Mouse (Mus musculus) neural tube, embryonic 13.5 days (tissue): Measurements from ENCODE around the gene Mfsd4a. TPM values are rescaled to one million over a fixed set of nuclear protein-coding genes. Genes with fewer than 3 reads are reported as not detected.

Source experiments
- ATAC-seq: fragments of 200-750 bp; cut with Nextera tagmentation; 2 replicates; pipeline ENCODE4 v1.8.0; 2017; ENCODE audit warnings: low read depth, mild to moderate bottlenecking, moderate TSS enrichment, moderate library complexity
- H3K27ac ChIP-seq: fragments of 300-500 bp; sonication (generic); replicated peaks from 2 replicates; pipeline ENCODE4 v1.5.1; 2015; ENCODE audit warnings: moderate library complexity, mild to moderate bottlenecking, inconsistent platforms
- H3K27me3 ChIP-seq: fragments of 300-500 bp; sonication (generic); 2 replicates; pipeline ENCODE4 v1.6.1; 2015; ENCODE audit warnings: mild to moderate bottlenecking, inconsistent platforms
- H3K36me3 ChIP-seq: fragments of 300-500 bp; sonication (generic); 2 replicates; pipeline ENCODE4 v1.6.1; 2015; ENCODE audit warnings: mild to moderate bottlenecking, inconsistent platforms
- H3K4me1 ChIP-seq: fragments of 300-500 bp; sonication (generic); replicated peaks from 2 replicates; pipeline ENCODE4 v1.6.1; 2015; ENCODE audit warnings: inconsistent platforms
- H3K4me2 ChIP-seq: fragments of 300-500 bp; sonication (generic); 2 replicates; pipeline ENCODE4 v1.6.1; 2015; ENCODE audit warnings: inconsistent platforms, mild to moderate bottlenecking, moderate library complexity
- H3K4me3 ChIP-seq: fragments of 300-500 bp; sonication (generic); 2 replicates; pipeline ENCODE4 v1.5.1; 2015; ENCODE audit warnings: mild to moderate bottlenecking, inconsistent platforms
- H3K9ac ChIP-seq: fragments of 300-500 bp; sonication (generic); 2 replicates; pipeline ENCODE4 v1.6.1; 2015; ENCODE audit warnings: moderate library complexity, mild to moderate bottlenecking, inconsistent platforms
- H3K9me3 ChIP-seq: fragments of 300-500 bp; sonication (generic); 2 replicates; pipeline ENCODE4 v1.6.1; 2016; ENCODE audit warnings: inconsistent platforms
- WGBS: fragments of 180-500 bp; shearing (Covaris S2); methylation state at CpG from one replicate; pipeline ENCODE4 v1.1.7; 2015; 5-methylcytosine and 5-hydroxymethylcytosine counted together
- polyA plus RNA-seq: library from polyadenylated mRNA; unstranded; fragments of >200 nt; fragmentation: Nextera tagmentation; extraction: Ambion mirVana; gene quantifications from 2 replicates; pipeline ENCODE4 v1.2.1, GENCODE M21; 2015

Mfsd4a gene
- polyA plus RNA-seq, 1 experiment from 2014 or later = 8.0 TPM

DNA sequence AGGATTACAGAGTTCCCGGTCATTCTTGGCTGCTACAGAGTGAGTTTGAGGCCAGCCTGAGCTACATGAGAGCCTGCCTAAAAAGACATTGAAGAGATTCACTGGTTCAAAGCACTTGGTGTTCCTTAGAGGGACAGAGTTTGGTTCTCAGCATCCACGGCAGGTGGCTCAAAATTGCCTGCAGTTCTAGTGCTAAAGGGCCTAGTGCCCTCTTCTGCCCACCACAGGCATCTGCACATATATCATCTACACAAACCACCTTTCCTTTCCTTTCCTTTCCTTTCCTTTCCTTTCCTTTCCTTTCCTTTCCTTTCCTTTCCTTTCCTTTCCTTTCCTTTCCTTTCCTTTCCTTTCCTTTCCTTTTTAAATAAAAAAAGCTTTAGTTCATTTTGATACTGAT is 37.3 kb downstream of the Mfsd4a start:
- Histone ChIP-seq H3K27ac (no peak overlapping the region), H3K27me3 (no peaks in the 10 kb centered on the region), H3K36me3 (peaks cover 69% of the 10 kb centered on the region), H3K9me3 (no peaks in the 10 kb centered on the region), H3K4me1 (no peaks in the 10 kb centered on the region), H3K4me3 (no peak overlapping the region), H3K4me2 (no peak overlapping the region), H3K9ac (no peak overlapping the region)
- WGBS = 71% methylated on average over 2 of the region's 2 CpGs
- ATAC-seq = no peak

DNA sequence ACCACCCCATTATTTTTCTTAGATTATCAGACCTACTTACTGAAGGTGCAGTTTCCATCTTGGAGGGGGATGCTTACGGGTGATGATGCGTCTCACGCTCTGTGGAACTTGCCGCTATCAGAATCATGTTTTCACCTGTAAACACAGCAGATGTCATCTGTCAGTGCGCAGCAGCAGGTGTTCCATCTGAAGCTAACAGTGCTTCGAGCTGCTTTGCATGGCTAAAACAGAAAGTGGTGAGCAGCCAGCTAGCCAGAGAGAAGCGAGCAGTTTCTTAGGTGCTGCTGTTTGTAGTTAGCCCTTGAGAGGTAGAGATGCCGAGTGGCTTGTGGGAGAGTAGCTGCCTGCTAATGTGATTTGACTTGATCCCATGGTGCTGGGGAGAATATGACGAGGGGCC is 39.4 kb downstream of the Mfsd4a start:
- no peak overlapping the region for H3K4me3 ChIP-seq
- ATAC-seq = no peak
- no peak overlapping the region for H3K9ac ChIP-seq
- WGBS = 93% methylated on average over 9 of the region's 9 CpGs
- H3K27ac ChIP-seq = no peak overlapping the region
- no peak overlapping the region for H3K4me2 ChIP-seq
- H3K27me3 ChIP-seq = no peaks in the 10 kb centered on the region
- no peaks in the 10 kb centered on the region for H3K4me1 ChIP-seq
- H3K9me3 ChIP-seq = no peaks in the 10 kb centered on the region
- peaks cover 75% of the 10 kb centered on the region for H3K36me3 ChIP-seq

DNA sequence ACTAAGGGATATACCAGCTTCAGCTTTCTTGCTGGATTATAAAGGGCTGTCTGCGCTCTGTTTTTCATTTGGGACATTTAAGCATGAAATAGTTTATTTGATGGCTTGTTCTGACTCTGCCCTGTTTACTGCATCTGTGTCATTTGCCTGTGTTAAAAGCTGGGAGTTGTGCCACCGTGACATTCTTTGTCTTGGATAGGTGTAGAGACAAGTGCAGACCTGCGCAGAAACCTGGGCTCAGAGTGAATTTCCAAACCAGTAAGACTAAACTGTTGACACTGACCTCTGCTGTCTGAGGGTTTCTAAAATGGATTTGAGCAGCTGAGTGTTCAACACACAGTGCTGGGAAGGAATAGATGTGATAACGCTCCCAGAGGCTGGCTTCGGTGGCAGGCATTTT is 39.9 kb downstream of the Mfsd4a start:
- Histone ChIP-seq H3K36me3 (peaks cover 75% of the 10 kb centered on the region), H3K27me3 (no peaks in the 10 kb centered on the region), H3K27ac (no peak overlapping the region), H3K4me3 (no peak overlapping the region), H3K9me3 (no peaks in the 10 kb centered on the region), H3K9ac (no peak overlapping the region), H3K4me2 (no peak overlapping the region), H3K4me1 (no peaks in the 10 kb centered on the region)
- ATAC-seq = no peak
- 97% methylated on average over 5 of the region's 5 CpGs for WGBS

DNA sequence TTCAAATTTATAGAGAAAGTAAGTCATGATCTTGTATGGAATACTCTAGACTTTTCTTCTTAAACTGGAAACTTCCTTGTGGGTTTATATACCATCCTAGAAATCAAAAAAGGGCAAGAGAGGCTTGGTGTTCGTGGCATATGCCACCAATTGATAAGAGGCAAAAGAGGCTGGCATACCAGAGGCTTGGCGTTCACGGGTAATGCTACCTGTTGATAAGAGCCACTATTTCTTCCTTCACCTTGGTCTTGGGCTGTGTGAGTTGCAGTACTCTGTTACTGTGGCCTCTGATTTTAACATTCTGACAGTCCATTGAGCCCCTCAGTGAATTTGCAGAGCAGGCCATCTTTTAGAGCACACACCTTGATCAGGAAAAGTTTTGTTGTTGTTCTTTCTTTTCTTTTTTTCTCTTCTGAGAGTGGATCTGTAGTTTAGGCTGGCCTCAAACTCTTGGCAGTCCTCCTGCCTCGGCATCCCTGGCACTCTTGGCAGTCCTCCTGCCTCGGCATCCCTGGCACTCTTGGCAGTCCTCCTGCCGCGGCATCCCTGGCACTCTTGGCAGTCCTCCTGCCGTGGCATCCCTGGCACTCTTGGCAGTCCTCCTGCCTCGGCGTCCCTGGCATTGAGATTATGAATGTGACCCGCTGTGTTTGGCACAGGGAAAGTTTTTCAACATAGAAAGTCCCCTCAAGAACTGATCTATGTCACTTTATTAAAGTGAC is 40.8 kb downstream of the Mfsd4a start:
- Histone ChIP-seq H3K9me3 (no peaks in the 10 kb centered on the region), H3K36me3 (peaks cover 76% of the 10 kb centered on the region), H3K27ac (no peak overlapping the region), H3K9ac (no peak overlapping the region), H3K4me3 (no peak overlapping the region), H3K27me3 (no peaks in the 10 kb centered on the region), H3K4me1 (no peaks in the 10 kb centered on the region), H3K4me2 (no peak overlapping the region)
- WGBS = 93% methylated on average over 11 of the region's 11 CpGs
- ATAC-seq = no peak

DNA sequence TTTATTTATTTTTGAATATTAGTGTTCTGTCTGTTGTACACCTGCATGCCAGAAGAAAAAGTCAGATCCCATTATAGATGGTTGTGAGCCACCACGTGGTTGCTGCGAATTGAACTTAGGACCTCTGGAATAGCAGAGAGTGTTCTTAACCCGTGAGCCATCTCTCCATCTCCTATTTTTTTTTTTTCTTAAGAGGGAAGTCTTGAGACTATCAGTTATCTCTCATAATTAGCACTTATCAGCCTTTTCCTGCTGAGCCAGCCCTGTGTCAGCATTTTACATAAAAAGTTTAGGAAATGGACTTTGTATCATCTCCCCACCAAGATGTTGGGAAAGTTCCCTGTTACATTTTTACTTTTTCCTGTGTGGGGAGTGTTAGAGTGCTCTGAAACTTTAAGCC is 45.8 kb downstream of the Mfsd4a start:
- H3K4me3 ChIP-seq = no peak overlapping the region
- no peak overlapping the region for H3K9ac ChIP-seq
- WGBS = 92% methylated on average over 3 of the region's 3 CpGs
- no peak for ATAC-seq
- H3K9me3 ChIP-seq = no peaks in the 10 kb centered on the region
- no peaks in the 10 kb centered on the region for H3K27me3 ChIP-seq
- peaks cover 83% of the 10 kb centered on the region for H3K36me3 ChIP-seq
- no peak overlapping the region for H3K4me2 ChIP-seq
- no peaks in the 10 kb centered on the region for H3K4me1 ChIP-seq
- no peak overlapping the region for H3K27ac ChIP-seq

DNA sequence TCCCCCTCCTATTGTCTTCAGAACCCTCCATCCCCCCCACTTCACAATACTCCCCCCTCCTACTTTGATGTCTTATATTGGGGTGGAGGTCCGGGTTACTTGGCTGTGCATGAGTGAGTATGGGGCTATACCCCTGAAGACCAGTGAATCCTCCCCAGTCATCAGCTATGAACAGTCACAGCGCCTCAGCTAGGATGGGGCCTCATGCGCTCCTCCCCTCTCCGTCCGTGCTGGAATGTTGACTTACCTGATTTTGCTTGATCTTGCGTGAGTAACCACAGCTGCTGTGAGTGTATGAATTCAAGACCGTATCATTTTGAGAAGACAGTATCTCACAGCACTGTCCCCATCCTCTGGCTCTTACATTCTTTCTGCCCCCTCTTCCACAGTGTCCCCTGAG is 48.0 kb downstream of the Mfsd4a start:
- ATAC-seq = no peak

DNA sequence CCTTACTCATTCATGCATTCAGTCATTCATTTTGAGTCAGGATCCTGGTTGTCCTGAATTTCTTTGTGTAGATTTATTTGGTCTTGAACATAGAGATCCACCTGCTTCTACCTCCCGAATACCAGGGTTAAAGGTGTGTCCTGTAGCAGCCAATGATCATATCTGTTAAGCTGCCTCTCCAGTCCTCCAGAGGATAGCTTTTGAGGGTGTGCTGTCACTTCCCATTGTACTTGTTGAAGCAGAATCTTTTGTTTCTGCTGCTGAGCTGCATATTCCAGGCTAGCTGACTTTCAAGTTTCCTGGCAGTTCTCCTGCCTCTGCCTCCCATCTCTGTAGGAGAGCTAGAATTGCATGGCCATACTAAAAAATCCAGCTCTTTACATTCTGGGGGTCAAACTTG is 51.2 kb downstream of the Mfsd4a start:
- H3K9ac ChIP-seq = no peak overlapping the region
- 100% methylated on average over 1 of the region's 1 CpGs for WGBS
- H3K27me3 ChIP-seq = no peaks in the 10 kb centered on the region
- H3K4me1 ChIP-seq = no peaks in the 10 kb centered on the region
- H3K4me3 ChIP-seq = no peak overlapping the region
- no peak overlapping the region for H3K27ac ChIP-seq
- H3K9me3 ChIP-seq = no peaks in the 10 kb centered on the region
- peaks cover 64% of the 10 kb centered on the region for H3K36me3 ChIP-seq
- ATAC-seq = no peak
- no peak overlapping the region for H3K4me2 ChIP-seq

More for the DNA sequence above, 48.0 kb downstream of the Mfsd4a start:
- no peaks in the 10 kb centered on the region for H3K27me3 ChIP-seq
- WGBS = 94% methylated on average over 7 of the region's 7 CpGs
- no peak overlapping the region for H3K4me2 ChIP-seq
- no peak overlapping the region for H3K9ac ChIP-seq
- H3K27ac ChIP-seq = no peak overlapping the region
- no peaks in the 10 kb centered on the region for H3K4me1 ChIP-seq
- no peak overlapping the region for H3K4me3 ChIP-seq
- no peaks in the 10 kb centered on the region for H3K9me3 ChIP-seq
- H3K36me3 ChIP-seq = peaks cover 84% of the 10 kb centered on the region

DNA sequence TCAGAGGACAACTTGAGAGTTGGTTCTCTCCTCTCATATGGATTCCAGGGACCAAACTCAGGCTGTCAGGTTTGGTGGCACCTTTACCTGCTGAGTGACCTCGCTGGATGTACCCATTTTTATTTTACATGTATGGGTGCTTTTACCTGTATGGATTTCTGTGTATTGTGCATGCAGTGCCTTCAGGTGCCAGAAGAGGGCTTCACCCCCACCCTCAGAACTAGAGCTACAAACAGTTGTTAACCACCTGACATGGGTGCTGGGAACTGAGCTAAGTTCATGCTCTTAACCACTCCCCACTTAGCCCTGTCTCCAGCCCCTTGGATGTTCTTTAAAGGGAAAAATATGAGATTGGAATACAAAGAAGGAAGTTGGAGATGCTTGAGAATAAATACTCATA is 53.1 kb downstream of the Mfsd4a start:
- Histone ChIP-seq H3K4me1 (peaks cover 2% of the 10 kb centered on the region), H3K4me3 (no peak overlapping the region), H3K27ac (no peak overlapping the region), H3K9me3 (no peaks in the 10 kb centered on the region), H3K27me3 (no peaks in the 10 kb centered on the region), H3K36me3 (peaks cover 49% of the 10 kb centered on the region), H3K4me2 (no peak overlapping the region), H3K9ac (no peak overlapping the region)
- no peak for ATAC-seq
- 93% methylated on average over 1 of the region's 1 CpGs for WGBS

DNA sequence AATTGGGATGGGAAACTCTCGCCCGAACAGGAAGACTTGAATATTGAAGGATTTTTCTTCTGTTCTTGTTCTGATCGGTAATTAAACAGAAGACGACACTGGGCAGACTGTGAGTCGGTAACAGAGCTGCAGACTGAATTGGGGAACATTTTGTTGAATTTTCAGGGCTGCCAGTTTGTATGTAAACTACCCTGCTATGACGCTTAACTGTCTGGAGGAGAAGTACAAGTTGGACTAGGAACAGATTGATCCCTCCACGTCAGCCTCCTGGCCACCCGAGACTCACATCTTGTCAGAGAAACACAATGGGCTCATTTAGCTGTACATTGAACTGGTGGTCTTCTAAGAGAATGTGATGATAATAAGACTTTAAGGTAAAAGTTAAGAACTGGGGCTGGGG is 55.0 kb downstream of the Mfsd4a start:
- Histone ChIP-seq H3K9me3 (no peaks in the 10 kb centered on the region), H3K27ac (no peak overlapping the region), H3K27me3 (no peaks in the 10 kb centered on the region), H3K9ac (no peak overlapping the region), H3K36me3 (peaks cover 30% of the 10 kb centered on the region), H3K4me3 (no peak overlapping the region), H3K4me1 (peaks cover 19% of the 10 kb centered on the region), H3K4me2 (no peak overlapping the region)
- WGBS = 87% methylated on average over 8 of the region's 8 CpGs
- no peak for ATAC-seq

DNA sequence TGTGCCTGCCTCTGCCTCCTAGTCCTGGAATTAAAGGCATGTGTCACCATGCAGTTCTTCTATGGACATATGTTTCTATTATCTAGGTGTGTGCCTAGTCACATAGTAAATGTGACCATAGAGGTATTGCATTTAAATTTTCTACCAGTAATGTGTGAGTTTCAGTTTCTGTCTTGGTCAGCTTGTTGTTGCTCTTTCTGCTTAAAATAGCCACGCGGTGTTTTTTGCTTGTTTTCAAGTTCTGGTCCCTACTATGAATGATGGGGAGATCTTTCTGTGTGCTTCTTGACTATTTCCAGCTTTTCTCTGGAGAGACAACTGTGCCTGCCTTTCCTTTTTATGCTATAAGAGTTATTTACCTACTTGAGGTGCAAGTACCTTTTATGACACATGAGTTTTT is 56.1 kb downstream of the Mfsd4a start:
- no peak overlapping the region for H3K4me2 ChIP-seq
- H3K4me1 ChIP-seq = peaks cover 21% of the 10 kb centered on the region
- WGBS = 80% methylated on average over 2 of the region's 2 CpGs
- ATAC-seq = no peak
- peaks cover 21% of the 10 kb centered on the region for H3K36me3 ChIP-seq
- H3K9me3 ChIP-seq = no peaks in the 10 kb centered on the region
- no peak overlapping the region for H3K27ac ChIP-seq
- no peak overlapping the region for H3K9ac ChIP-seq
- no peak overlapping the region for H3K4me3 ChIP-seq
- no peaks in the 10 kb centered on the region for H3K27me3 ChIP-seq

DNA sequence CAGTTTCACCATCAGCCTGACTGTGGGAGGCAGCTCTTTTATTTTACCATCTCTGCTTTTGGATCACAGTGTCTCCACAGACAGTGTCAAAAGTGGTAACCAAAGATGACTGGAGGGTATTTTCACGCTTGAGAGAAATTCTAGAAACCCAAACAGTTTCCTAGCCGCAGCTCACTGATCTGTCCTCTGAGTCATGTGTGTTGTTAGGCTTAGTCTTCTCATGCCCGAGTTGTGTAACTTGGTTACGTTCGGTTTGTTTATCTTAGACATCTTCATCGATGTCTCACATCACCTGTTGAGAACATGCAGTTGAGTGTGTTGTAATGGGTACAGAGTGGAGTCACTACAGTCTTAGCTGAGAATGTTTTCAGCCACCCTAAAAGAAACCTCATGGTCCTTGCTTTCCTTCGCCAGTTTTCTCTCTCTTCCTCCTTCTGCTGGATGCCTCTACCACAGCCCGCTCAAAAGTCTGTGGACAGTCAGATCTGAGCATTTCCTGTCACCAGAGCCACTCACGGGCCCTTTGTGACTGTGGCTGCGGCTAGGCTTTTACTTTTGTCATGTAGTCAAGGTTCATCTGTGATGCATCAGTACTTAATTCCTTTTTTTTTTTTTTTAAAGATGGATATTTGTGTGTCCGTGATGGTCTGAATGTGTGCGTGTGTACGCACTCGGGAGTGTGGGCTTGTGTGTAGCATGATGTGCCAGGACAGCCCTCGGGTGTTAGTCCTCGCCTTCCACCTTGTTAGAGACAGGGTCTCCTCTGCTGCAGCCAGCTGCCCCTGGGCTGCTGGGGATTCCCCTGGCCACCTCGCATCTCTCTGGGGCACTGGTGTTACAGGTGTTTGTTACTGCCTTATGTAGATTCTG is 57.0 kb downstream of the Mfsd4a start:
- Histone ChIP-seq H3K27me3 (no peaks in the 10 kb centered on the region), H3K9me3 (no peaks in the 10 kb centered on the region), H3K4me2 (no peak overlapping the region), H3K4me3 (no peak overlapping the region), H3K4me1 (peaks cover 26% of the 10 kb centered on the region), H3K9ac (no peak overlapping the region), H3K36me3 (peaks cover 16% of the 10 kb centered on the region), H3K27ac (no peak overlapping the region)
- no peak for ATAC-seq
- 91% methylated on average over 17 of the region's 17 CpGs for WGBS

DNA sequence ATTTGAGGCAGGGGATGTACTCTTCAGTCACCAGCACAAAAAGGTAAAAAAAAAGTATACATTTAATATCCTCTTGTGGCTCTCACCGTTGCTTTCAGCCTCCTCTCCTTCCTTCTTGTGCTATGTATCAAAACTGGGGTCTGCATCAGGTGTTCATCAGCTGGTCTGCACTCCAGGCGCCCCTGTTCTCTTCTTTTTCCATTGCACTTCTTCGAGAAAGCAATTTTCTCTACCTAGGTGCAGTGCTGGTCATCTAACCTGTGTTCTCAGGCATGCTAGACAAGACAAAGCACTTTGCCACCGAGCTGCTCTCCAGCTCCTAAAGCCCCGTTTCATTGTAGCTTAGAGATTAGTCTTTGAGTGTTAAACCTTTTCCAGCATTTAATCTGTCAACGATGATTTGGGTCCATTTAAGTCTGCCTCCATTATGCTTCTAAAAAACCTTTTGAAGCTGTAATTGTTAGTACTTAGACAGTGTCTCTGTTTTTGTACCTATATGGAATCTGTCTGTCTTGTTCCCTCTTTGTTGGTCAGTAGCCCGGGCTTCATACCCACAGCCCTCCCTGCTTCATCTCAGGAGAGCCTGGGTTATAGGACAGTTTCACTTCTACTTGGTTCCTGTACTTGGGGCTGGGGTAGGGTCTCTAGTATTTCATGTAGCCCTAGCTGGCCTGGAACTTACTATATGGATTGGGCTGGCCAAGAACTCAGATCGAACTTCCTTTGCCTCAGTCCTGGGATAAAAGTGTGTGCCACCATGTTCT is 58.8 kb downstream of the Mfsd4a start:
- H3K9me3 ChIP-seq = no peaks in the 10 kb centered on the region
- 0 out of 2 replicates have a peak overlapping the region, but pooled peaks have one; percentile 23 for H3K27ac ChIP-seq
- H3K27me3 ChIP-seq = no peaks in the 10 kb centered on the region
- H3K4me2 ChIP-seq = peak overlapping the region; percentile 72
- peaks cover 26% of the 10 kb centered on the region for H3K4me1 ChIP-seq
- H3K4me3 ChIP-seq = peak overlapping the region; percentile 78
- no peaks in the 10 kb centered on the region for H3K36me3 ChIP-seq
- no peak for ATAC-seq
- WGBS = 56% methylated on average over 8 of the region's 8 CpGs
- peak overlapping the region; percentile 95 for H3K9ac ChIP-seq
